Mouse (Mus musculus) embryonic fibroblast, embryonic 13.5 days (primary cell): ENCODE data around the gene Ano6.

Source experiments
- CTCF ChIP-seq: IDR thresholded peaks from 2 replicates; pipeline ENCODE4 v1.5.1; 2011; ENCODE audit warnings: mild to moderate bottlenecking, control low read depth, low read length, moderate library complexity, borderline replicate concordance; ENCODE audit not compliant: insufficient read depth
- POLR2A ChIP-seq: IDR thresholded peaks from 2 replicates; pipeline ENCODE4 v1.6.1; 2011; ENCODE audit warnings: low read depth, mild to moderate bottlenecking, control low read depth, low read length, moderate library complexity

GRCm38 (mm10) chr15:95774674-95775414 lies 15.8 kb upstream of the Ano6 start:
- TF ChIP-seq POLR2A, result no peak
- TF ChIP-seq CTCF, result no peak
